Mouse (Mus musculus) cerebellum, postnatal 36 days (tissue): ENCODE measurements around the gene Ube2u.
"Not testable (repeated sequence)": the region's sequence is repeated elsewhere in the genome, so short reads cannot be mapped to it uniquely, and the experiment has no call there.

Experiments
- DNase-seq, 2 experiments: peaks; one replicate each; pipeline ENCODE4 v3.0.0; 2021 to 2022; ENCODE audit warnings: mixed read lengths in 2 of 2

The Ube2u gene

GRCm38 (mm10) chr4:100478592-100479321 lies at the start of gene Ube2u:
Ube2u (plus strand) TSS chr4:100478849.
- peak; percentile 3 to 7 for DNase-seq

GRCm38 (mm10) chr4:100429371-100429900 lies 49.2 kb upstream of the Ube2u start:
- no peak for DNase-seq

GRCm38 (mm10) chr4:100435281-100436168 lies 43.1 kb upstream of the Ube2u start:
- DNase-seq: no peak

- DNase-seq: no peak
Observed at GRCm38 (mm10) chr4:100436169-100436547, 42.5 kb upstream of the Ube2u start.

DNA sequence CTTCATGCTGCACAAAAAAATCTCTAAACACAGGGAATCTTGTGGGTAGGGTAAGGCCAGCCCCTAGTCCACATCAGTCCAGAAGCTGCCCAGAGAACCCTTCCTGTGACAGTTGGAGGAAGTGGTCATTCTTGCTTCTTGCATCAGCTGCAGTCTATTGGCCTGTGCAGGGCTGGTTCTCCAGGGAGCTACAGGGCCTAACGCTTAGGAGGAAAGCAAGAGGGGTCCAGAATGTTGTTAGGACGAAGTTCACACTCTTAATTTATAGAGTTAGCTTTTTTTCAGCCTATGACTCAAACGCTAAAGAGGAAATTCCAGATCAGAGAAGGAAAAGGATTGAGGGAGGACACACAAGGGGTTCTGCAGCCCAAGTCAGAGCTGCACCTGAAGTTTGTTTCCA lies 31.8 kb upstream of the Ube2u start:
- no peak for DNase-seq

DNA sequence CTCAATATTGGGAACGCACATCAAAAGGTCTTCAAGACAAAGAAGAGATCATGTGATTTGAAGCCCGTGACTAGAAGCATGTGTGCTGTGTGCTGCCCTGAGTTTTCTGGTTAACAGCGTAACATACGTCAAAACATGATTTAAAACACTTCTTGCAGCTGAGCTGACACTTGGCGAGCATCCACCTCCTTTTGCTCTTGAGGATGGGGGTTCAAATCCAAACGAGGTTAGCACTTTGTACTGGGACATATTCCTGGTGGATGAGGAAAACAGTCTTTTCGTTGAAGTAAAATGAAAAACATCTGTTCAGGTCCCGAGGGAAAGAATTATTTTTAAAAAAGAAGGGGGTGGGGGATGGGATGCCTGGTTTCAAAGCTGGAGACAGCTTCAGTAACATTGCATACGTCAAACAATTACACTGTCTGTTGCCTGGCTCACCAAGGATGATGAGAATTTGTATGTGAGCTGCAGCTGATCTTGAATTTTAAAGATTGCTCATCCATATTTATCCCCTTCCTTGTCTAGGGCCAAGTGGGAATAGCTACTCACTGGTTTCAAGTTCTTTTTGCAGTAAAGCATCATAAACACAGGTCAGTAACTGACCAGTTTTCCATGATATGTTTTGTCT lies 16.0 kb upstream of the Ube2u start:
- DNase-seq: no peak

DNA sequence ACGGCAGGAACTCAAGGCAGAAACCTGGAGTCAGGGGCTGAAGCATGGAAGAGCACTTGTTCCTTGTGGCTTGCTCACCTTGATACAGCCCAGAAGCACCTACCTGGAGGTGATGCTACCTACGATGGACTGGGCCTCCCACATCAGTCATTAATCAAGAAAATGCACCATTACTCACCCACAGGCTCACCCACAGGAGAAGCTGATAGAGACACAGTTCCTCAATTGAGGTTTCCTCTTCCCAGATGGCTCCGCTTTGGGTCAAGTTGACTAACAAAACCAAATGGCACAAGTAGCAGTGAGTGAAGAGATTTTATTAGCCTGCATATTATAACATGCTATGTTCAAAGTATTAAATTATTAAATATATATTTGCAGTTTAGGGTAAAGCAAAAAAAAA lies 9.8 kb downstream of the Ube2u start:
- no peak for DNase-seq

DNA sequence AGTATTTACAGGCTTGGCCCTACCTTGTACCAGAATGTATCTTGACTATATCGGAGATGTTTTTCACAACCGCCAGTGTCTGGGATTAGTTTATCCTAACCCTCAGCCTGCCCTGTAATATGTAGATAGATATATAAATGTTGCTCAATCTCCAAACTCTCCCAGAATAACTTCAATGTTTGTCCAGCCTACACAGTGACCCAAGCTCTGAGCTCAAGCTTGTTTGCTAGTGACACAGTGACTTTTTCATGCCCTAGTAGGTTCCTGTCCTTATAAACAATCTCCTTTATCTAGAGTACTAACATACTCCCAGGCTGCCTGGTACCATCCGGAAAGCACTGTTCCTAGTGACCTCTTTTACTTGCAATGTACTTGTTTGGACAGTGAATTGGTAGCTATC lies 16.5 kb downstream of the Ube2u start:
- DNase-seq: no peak

DNA sequence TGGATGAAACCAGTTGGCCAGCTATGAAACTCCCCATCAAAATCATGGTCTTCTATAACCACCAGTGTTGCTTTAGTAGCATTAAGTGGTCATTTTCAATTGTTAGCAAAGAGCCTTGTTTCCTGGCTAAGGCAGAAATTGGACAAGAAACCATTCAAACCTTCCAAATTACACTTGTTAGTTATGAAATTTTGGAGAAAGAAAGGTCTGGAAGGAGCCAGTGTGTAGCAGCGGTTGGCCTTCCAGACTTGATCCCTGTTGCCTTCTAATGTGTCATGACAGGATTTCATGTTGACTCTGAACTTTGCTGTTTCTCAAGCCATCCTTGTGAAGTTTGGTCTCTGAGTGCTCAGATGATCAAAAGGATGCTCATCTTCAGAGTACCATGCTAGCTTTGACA lies 17.9 kb downstream of the Ube2u start:
- DNase-seq: no peak

GRCm38 (mm10) chr4:100498192-100498591 lies 19.5 kb downstream of the Ube2u start:
- DNase-seq: peak in 1 of 2 experiments; percentile 8

GRCm38 (mm10) chr4:100499037-100499601 lies 20.5 kb downstream of the Ube2u start:
- not testable (repeated sequence) for DNase-seq

- DNase-seq: no peak
Observed at GRCm38 (mm10) chr4:100503337-100503736, 24.7 kb downstream of the Ube2u start.

DNA sequence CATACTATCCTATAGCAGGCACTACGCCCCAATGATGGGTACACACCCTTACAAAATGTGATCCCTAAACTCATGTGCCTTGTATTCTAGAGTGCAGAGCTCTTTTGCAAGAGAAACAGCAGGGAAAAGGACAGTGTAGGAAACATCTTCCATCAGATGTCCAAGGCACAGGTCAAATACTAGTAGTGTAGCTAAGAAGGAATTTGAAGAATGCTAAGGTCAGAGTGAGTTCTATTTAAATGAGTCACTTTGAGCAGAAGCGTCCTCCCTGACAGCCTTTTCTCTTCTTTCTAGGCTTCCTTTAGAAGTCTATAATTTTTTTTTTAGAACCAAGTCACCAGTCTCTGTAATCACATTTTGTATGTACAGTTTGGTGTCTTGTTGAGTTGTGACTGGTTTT lies 39.0 kb downstream of the Ube2u start:
- DNase-seq: no peak

GRCm38 (mm10) chr4:100522534-100522933 lies 43.9 kb downstream of the Ube2u start:
- no peak for DNase-seq

GRCm38 (mm10) chr4:100524741-100525140 lies 46.1 kb downstream of the Ube2u start:
- DNase-seq: no peak

DNA sequence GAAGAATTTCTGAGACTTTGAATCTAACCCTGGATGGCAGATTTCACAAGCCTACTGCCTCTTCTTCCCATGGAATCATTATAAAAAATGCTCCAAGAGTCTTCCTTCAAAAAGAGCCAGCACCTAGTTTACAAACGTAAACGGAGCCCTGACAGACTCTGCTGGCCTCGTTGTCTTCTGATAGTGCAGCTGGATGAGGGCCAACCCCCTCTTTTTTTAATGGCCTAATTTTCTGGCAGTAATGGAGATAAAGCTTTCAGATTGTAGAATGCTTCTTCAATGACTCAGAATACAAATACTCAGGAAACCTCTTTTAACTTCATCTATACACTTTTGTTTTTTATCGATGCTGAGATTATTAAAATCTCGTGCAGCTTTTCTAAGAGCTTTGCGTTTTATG lies 47.6 kb downstream of the Ube2u start:
- DNase-seq: no peak

DNA sequence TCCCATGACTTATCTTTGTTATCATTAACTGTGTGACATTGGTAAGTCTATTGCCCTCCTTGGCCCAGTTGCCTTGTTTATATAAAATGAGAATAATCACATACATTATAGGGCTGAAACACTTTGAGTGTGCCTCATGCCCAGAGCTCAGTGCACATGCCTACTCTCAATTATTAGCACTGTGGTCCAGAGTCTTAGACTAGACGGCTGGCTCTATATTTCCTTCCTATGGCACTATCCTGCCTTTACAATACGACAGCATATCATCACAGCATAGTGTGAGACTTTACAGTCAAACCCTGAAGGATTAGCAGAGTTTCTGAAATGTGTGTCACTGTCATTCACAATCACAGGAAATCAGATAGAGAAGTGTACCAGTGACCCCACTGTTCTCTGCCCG lies 48.4 kb downstream of the Ube2u start:
- no peak for DNase-seq

DNA sequence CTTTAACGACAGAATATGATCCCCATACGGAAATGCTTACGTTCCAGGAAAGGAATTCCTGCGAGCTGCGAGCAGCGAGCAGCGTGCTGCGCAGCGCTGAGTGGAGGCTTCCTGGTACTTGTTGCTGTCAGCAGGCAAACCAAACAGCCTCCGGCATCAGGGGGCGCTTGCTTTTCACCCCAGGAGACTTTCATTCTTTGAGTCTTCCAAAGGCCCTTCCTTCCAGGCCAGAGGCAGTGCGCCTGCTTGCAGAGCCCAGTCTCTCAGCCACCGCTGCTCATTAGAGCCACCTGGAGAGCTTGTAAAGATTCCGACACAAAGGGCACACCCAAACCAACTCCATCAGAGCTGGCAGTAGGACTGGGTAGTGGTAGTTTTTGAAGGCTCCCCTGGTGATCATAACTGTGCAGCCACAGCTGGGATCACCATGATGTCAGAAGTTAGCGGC lies 48.9 kb downstream of the Ube2u start:
- no peak for DNase-seq

- no peak for DNase-seq
Observed at GRCm38 (mm10) chr4:100533607-100534006, 55.0 kb downstream of the Ube2u start.

DNA sequence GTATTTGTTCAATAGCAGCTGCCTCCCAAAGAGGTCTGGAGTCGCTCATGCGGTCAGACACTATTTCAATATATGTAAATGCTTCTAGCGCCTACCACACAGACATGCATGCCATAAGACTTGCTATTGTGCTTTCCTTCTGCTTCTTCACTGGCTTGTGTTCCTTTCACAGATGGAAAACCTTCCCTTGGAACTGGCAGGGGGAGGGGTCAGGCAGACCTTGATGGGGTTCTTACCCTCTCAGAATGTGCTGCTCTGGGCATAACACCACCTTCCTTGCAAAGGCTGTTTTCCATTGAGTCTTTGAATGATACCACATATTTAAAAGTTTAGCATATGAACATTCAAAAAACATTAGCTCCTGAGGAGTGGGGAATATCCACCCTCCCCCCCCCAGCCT lies 56.3 kb downstream of the Ube2u start:
- DNase-seq: no peak

GRCm38 (mm10) chr4:100537898-100538297 lies 59.2 kb downstream of the Ube2u start:
- DNase-seq: peak; percentile 7 to 45

DNA sequence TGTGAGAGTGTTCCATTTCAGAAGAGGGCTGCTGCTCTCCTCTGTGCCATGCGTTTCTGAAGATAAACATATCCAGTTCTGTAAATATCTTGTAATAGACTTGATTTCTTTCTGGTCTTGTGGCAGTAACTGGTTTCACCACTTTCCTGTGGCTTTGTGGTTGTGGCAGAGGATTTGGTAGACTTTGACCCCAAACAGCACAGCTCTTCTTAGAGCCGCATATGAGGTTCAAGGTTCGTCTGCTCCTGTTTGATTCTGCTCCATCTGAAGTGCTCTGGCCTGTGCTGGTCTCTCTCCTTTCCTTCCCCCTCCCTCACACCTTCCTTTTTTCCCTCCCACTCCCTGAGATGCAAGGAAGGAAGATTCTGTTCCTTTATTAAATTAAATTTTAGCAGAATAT lies 60.8 kb downstream of the Ube2u start:
- no peak for DNase-seq

- DNase-seq: no peak
Observed at GRCm38 (mm10) chr4:100547905-100548304, 69.3 kb downstream of the Ube2u start.
